Mouse (Mus musculus): ENCODE results near the gene Car14. TPM values are rescaled to one million over a fixed set of nuclear protein-coding genes. Genes with fewer than 3 reads are reported as not detected.

Car14 gene
- polyA plus RNA-seq, 1 experiment from 2014 or later: 19.5 TPM

- Histone ChIP-seq H3K4me1 (peaks cover 19% of the 10 kb centered on the region), H3K27me3 (no peaks in the 10 kb centered on the region), H3K27ac (replicated peaks) (no peak overlapping the region), H3K4me2 (replicated peaks) (no peak overlapping the region), H3K36me3 (peaks cover 56% of the 10 kb centered on the region), H3K9ac (replicated peaks) (no peak overlapping the region), H3K4me3 (no peak overlapping the region), H3K9me3 (no peaks in the 10 kb centered on the region)
- 97% methylated on average over 1 of the region's 1 CpGs for WGBS
- ATAC-seq (ENCODE audit: low FRiP score, low read depth): no peak
These were observed 30.0 kb upstream of the Car14 start for GRCm38 (mm10) chr3:95934448-95934847.

- Histone ChIP-seq H3K4me3 (no peak overlapping the region), H3K9ac (replicated peaks) (no peak overlapping the region), H3K9me3 (no peaks in the 10 kb centered on the region), H3K4me1 (peaks cover 19% of the 10 kb centered on the region), H3K27ac (replicated peaks) (no peak overlapping the region), H3K27me3 (no peaks in the 10 kb centered on the region), H3K36me3 (peaks cover 44% of the 10 kb centered on the region), H3K4me2 (replicated peaks) (no peak overlapping the region)
- ATAC-seq (ENCODE audit: low FRiP score, low read depth): no peak
- WGBS: 92% methylated on average over 7 of the region's 7 CpGs
These were observed 28.7 kb upstream of the Car14 start for GRCm38 (mm10) chr3:95933111-95933750.

GRCm38 (mm10) chr3:95932566-95932965 is 28.1 kb upstream of the Car14 start:
- Histone ChIP-seq H3K9me3 (no peaks in the 10 kb centered on the region), H3K27ac (replicated peaks) (no peak overlapping the region), H3K9ac (replicated peaks) (no peak overlapping the region), H3K36me3 (peaks cover 37% of the 10 kb centered on the region), H3K27me3 (no peaks in the 10 kb centered on the region), H3K4me1 (peaks cover 19% of the 10 kb centered on the region), H3K4me3 (no peak overlapping the region), H3K4me2 (replicated peaks) (no peak overlapping the region)
- WGBS: 96% methylated on average over 7 of the region's 7 CpGs
- ATAC-seq (ENCODE audit: low FRiP score, low read depth): no peak

- peaks cover 19% of the 10 kb centered on the region for H3K4me1 ChIP-seq
- H3K9me3 ChIP-seq: no peaks in the 10 kb centered on the region
- no peak overlapping the region for H3K9ac ChIP-seq (replicated peaks)
- H3K36me3 ChIP-seq: peaks cover 33% of the 10 kb centered on the region
- no peak overlapping the region for H3K4me3 ChIP-seq
- no peak for ATAC-seq (ENCODE audit: low FRiP score, low read depth)
- H3K27ac ChIP-seq (replicated peaks): no peak overlapping the region
- WGBS: 41% methylated on average over 1 of the region's 1 CpGs
- H3K27me3 ChIP-seq: no peaks in the 10 kb centered on the region
- H3K4me2 ChIP-seq (replicated peaks): no peak overlapping the region
These were observed 27.7 kb upstream of the Car14 start for GRCm38 (mm10) chr3:95932157-95932556.

- Histone ChIP-seq H3K27ac (replicated peaks) (no peak overlapping the region), H3K4me2 (replicated peaks) (peak overlapping the region; percentile 56), H3K4me1 (peaks cover 19% of the 10 kb centered on the region), H3K4me3 (no peak overlapping the region), H3K36me3 (peaks cover 26% of the 10 kb centered on the region), H3K9ac (replicated peaks) (no peak overlapping the region), H3K27me3 (no peaks in the 10 kb centered on the region), H3K9me3 (no peaks in the 10 kb centered on the region)
- WGBS: 95% methylated on average over 1 of the region's 1 CpGs
- ATAC-seq (ENCODE audit: low FRiP score, low read depth): no peak
These were observed 27.0 kb upstream of the Car14 start for GRCm38 (mm10) chr3:95931471-95931870.

GRCm38 (mm10) chr3:95930471-95930789 is 25.9 kb upstream of the Car14 start:
- Histone ChIP-seq H3K4me1 (peaks cover 19% of the 10 kb centered on the region), H3K9ac (replicated peaks) (peak overlapping the region; percentile 95), H3K9me3 (no peaks in the 10 kb centered on the region), H3K27me3 (no peaks in the 10 kb centered on the region), H3K4me3 (peak overlapping the region; percentile 95), H3K36me3 (peaks cover 23% of the 10 kb centered on the region), H3K27ac (replicated peaks) (peak overlapping the region; percentile 88), H3K4me2 (replicated peaks) (peak overlapping the region; percentile 56)
- no peak for ATAC-seq (ENCODE audit: low FRiP score, low read depth)
- 2% methylated on average over 5 of the region's 5 CpGs for WGBS

- WGBS: under 1% methylated on average over 85 of the region's 105 CpGs
- Histone ChIP-seq H3K27ac (replicated peaks) (peak overlapping the region; percentile 88), H3K9me3 (no peaks in the 10 kb centered on the region), H3K36me3 (peaks cover 17% of the 10 kb centered on the region), H3K27me3 (no peaks in the 10 kb centered on the region), H3K4me2 (replicated peaks) (peak overlapping the region; percentile 56), H3K4me1 (peaks cover 19% of the 10 kb centered on the region), H3K4me3 (peak overlapping the region; percentile 95), H3K9ac (replicated peaks) (peak overlapping the region; percentile 95)
- peak; percentile 5; the same call in 1 of the 2 replicates for ATAC-seq (ENCODE audit: low FRiP score, low read depth)
These were observed 25.3 kb upstream of the Car14 start for GRCm38 (mm10) chr3:95929581-95930470.

GRCm38 (mm10) chr3:95928658-95929503 is 24.4 kb upstream of the Car14 start, which contains the start of gene Anp32e:
Gene Anp32e, plus strand, starts transcription at chr3:95929246.
- ATAC-seq (ENCODE audit: low FRiP score, low read depth): peak; percentile 100
- Histone ChIP-seq H3K4me3 (peak within 1 kb of the TSS; percentile 95), H3K9me3 (no peaks in the 10 kb centered on the region), H3K4me1 (peaks cover 19% of the 10 kb centered on the region), H3K9ac (replicated peaks) (peak within 1 kb of the TSS; percentile 95), H3K4me2 (replicated peaks) (peak within 1 kb of the TSS; percentile 56), H3K36me3 (peaks cover 7% of the 10 kb centered on the region), H3K27me3 (no peaks in the 10 kb centered on the region), H3K27ac (replicated peaks) (peak within 1 kb of the TSS; percentile 88)
- WGBS: under 1% methylated on average over 49 of the region's 49 CpGs

- peak overlapping the region; percentile 88 for H3K27ac ChIP-seq (replicated peaks)
- H3K4me1 ChIP-seq: peaks cover 19% of the 10 kb centered on the region
- 79% methylated on average over 6 of the region's 6 CpGs for WGBS
- ATAC-seq (ENCODE audit: low FRiP score, low read depth): no peak
- H3K4me2 ChIP-seq (replicated peaks): peak overlapping the region; percentile 56
- H3K9me3 ChIP-seq: no peaks in the 10 kb centered on the region
- H3K36me3 ChIP-seq: peaks cover 1% of the 10 kb centered on the region; the same call in 1 of the 2 replicates
- H3K4me3 ChIP-seq: peak overlapping the region; percentile 95
- H3K9ac ChIP-seq (replicated peaks): peak overlapping the region; percentile 55; the same call in 1 of the 2 replicates
- H3K27me3 ChIP-seq: no peaks in the 10 kb centered on the region
These were observed 23.8 kb upstream of the Car14 start for GRCm38 (mm10) chr3:95928261-95928657.

GRCm38 (mm10) chr3:95925087-95925486 is 20.6 kb upstream of the Car14 start:
- no peaks in the 10 kb centered on the region for H3K36me3 ChIP-seq
- no peak overlapping the region for H3K4me2 ChIP-seq (replicated peaks)
- 82% methylated on average over 5 of the region's 5 CpGs for WGBS
- H3K27me3 ChIP-seq: no peaks in the 10 kb centered on the region
- no peak for ATAC-seq (ENCODE audit: low FRiP score, low read depth)
- H3K27ac ChIP-seq (replicated peaks): no peak overlapping the region
- H3K4me3 ChIP-seq: no peak overlapping the region
- no peaks in the 10 kb centered on the region for H3K9me3 ChIP-seq
- H3K4me1 ChIP-seq: no peaks in the 10 kb centered on the region
- no peak overlapping the region for H3K9ac ChIP-seq (replicated peaks)

- Histone ChIP-seq H3K4me2 (replicated peaks) (no peak overlapping the region), H3K9me3 (no peaks in the 10 kb centered on the region), H3K9ac (replicated peaks) (no peak overlapping the region), H3K4me1 (no peaks in the 10 kb centered on the region), H3K36me3 (no peaks in the 10 kb centered on the region), H3K4me3 (no peak overlapping the region), H3K27ac (replicated peaks) (no peak overlapping the region), H3K27me3 (no peaks in the 10 kb centered on the region)
- 81% methylated on average over 4 of the region's 4 CpGs for WGBS
- no peak for ATAC-seq (ENCODE audit: low FRiP score, low read depth)
These were observed 19.7 kb upstream of the Car14 start for GRCm38 (mm10) chr3:95924185-95924584.
